Mouse (Mus musculus) adrenal gland, adult 10 weeks (tissue): Measurements from ENCODE around the gene Vmn1r114. TPM values are rescaled to one million over a fixed set of nuclear protein-coding genes. Genes with fewer than 3 reads are reported as not detected.

Experiments used
- polyA plus RNA-seq: library from polyadenylated mRNA; stranded (reverse); fragments of 350-450 nt; fragmentation: Illumina TruSeq; extraction: RNeasy Lipid Tissue Mini Kit (QIAGEN cat#74804); gene quantifications from one replicate; pipeline ENCODE4 v1.2.3, GENCODE M21; 2014; ENCODE audit warnings: low read depth, low replicate concordance

The Vmn1r114 gene
- polyA plus RNA-seq: not detected

GRCm38 (mm10) chr7:20812086-20812485, at the start of gene Vmn1r114:
Gene Vmn1r114 (minus strand): TSS chr7:20812186.

DNA sequence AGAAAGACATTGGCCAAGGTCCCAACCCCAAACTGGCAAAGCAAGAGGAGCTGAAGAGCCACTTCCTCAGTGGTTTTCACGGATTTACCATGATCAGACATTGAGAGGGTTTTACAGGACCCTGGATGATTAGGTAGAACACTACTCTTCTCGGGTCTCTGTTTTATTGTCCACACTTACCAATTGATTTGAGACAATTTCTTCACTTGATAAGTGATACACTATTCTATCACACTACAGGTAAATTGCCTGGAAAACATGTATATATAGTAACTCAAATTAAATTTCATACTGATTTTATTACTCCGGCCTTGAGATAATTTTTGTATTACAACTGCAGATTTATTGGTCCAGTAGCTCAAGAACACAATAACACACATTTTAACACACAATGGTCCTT, 32.9 kb upstream of the Vmn1r114 start, which contains the start of gene Vmn1r115:
Gene Vmn1r115 (minus strand): TSS at position 101 of the 400 bp plus-strand sequence.

DNA sequence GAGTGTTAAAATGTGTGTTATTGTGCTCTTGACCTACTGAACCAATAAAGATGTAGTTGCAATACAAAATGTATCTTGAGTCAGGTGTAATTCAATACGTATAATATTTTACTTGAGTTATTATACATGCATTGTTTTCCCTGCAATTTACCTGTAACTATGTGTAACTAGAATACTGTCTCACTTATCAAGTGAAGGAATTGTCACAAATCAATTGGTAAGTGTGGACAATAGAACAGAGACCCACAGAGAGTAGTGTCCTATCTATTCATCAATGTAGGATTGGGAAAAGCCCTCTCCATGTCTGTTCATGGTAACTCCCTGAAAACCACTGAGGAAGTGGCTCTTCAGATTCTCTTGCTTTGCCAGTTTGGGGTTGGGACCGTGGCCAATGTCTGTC, 25.0 kb downstream of the Vmn1r114 start, which contains the start of gene Vmn1r113:
Gene Vmn1r113 (plus strand): TSS at position 301 of the 400 bp plus-strand sequence.

GRCm38 (mm10) chr7:20770885-20771284, 41.1 kb downstream of the Vmn1r114 start, which contains the start of gene Vmn1r112:
Gene Vmn1r112 (plus strand): TSS chr7:20771185.

Other genes with a start within 250 kb of the Vmn1r114 start
- gene Gm4141, start 235.9 kb downstream of the Vmn1r114 start, polyA plus RNA-seq: not detected
- gene Gm4513, start 213.2 kb downstream of the Vmn1r114 start, polyA plus RNA-seq: not detected
- not detected for gene Vmn1r107, start 143.3 kb downstream of the Vmn1r114 start, polyA plus RNA-seq
- gene Vmn1r111, start 109.0 kb downstream of the Vmn1r114 start, polyA plus RNA-seq: not detected
- gene Gm10668, start 81.6 kb downstream of the Vmn1r114 start, polyA plus RNA-seq: not detected
- not detected for gene Vmn1r112, start 41.0 kb downstream of the Vmn1r114 start, polyA plus RNA-seq
- gene Vmn1r113, start 24.9 kb downstream of the Vmn1r114 start, polyA plus RNA-seq: not detected
- not detected for gene Vmn1r115, start 32.8 kb upstream of the Vmn1r114 start, polyA plus RNA-seq
- gene Vmn1r116, start 60.1 kb upstream of the Vmn1r114 start, polyA plus RNA-seq: not detected
- not detected for gene Vmn1r117, start 71.9 kb upstream of the Vmn1r114 start, polyA plus RNA-seq
- gene Vmn1r118, start 100.2 kb upstream of the Vmn1r114 start, polyA plus RNA-seq: not detected
- not detected for gene Vmn1r119, start 200.3 kb upstream of the Vmn1r114 start, polyA plus RNA-seq
- not detected for gene Vmn1r120, start 241.6 kb upstream of the Vmn1r114 start, polyA plus RNA-seq